Mouse (Mus musculus) naive thymus-derived CD4-positive, alpha-beta T cell, adult 2 months (primary cell): ENCODE data around the gene Myf6.

Source experiments
- DNase-seq: peaks from one replicate; pipeline ENCODE4 v3.0.0-alpha.2; 2011; ENCODE audit warnings: low read depth

Gene Myf6

GRCm38 (mm10) chr10:107494568-107494967, at the start of gene Myf6:
Myf6 (minus strand) TSS chr10:107494737.
- DNase-seq, result no peak

- no peak for DNase-seq
Measured at GRCm38 (mm10) chr10:107543026-107543425, 48.5 kb upstream of the Myf6 start.

- no peak for DNase-seq
Measured at GRCm38 (mm10) chr10:107528758-107529157, 34.2 kb upstream of the Myf6 start.

GRCm38 (mm10) chr10:107519216-107519615, 24.7 kb upstream of the Myf6 start:
- no peak for DNase-seq

GRCm38 (mm10) chr10:107516641-107517040, 22.1 kb upstream of the Myf6 start:
- DNase-seq, result no peak

GRCm38 (mm10) chr10:107514735-107515134, 20.2 kb upstream of the Myf6 start:
- DNase-seq, result no peak

GRCm38 (mm10) chr10:107506397-107506796, 11.9 kb upstream of the Myf6 start:
- no peak for DNase-seq

- no peak for DNase-seq
Measured at GRCm38 (mm10) chr10:107503430-107503829, 8.9 kb upstream of the Myf6 start.

GRCm38 (mm10) chr10:107502193-107502592, 7.7 kb upstream of the Myf6 start:
- no peak for DNase-seq

GRCm38 (mm10) chr10:107499656-107500055, 5.1 kb upstream of the Myf6 start:
- no peak for DNase-seq

GRCm38 (mm10) chr10:107496402-107496801, 1.9 kb upstream of the Myf6 start:
- no peak for DNase-seq

- no peak for DNase-seq
Measured at GRCm38 (mm10) chr10:107493580-107494474, 710 bp downstream of the Myf6 start.

GRCm38 (mm10) chr10:107492867-107493579, 1.5 kb downstream of the Myf6 start:
- DNase-seq, result no peak

- DNase-seq, result no peak
Measured at GRCm38 (mm10) chr10:107488654-107489315, 5.8 kb downstream of the Myf6 start.

- DNase-seq, result no peak
Measured at GRCm38 (mm10) chr10:107486770-107487169, 7.8 kb downstream of the Myf6 start.

- DNase-seq, result no peak
Measured at GRCm38 (mm10) chr10:107485870-107486269, 8.7 kb downstream of the Myf6 start, which contains the start of gene Myf5. Myf5 (minus strand) TSS chr10:107486134.

- no peak for DNase-seq
Measured at GRCm38 (mm10) chr10:107484050-107484449, 10.5 kb downstream of the Myf6 start.

- no peak for DNase-seq
Measured at GRCm38 (mm10) chr10:107473497-107473896, 21.0 kb downstream of the Myf6 start.

- DNase-seq, result no peak
Measured at GRCm38 (mm10) chr10:107471712-107472111, 22.8 kb downstream of the Myf6 start.

- DNase-seq, result no peak
Measured at GRCm38 (mm10) chr10:107467819-107468218, 26.7 kb downstream of the Myf6 start.

- no peak for DNase-seq
Measured at GRCm38 (mm10) chr10:107449496-107450330, 44.8 kb downstream of the Myf6 start.
